Mouse (Mus musculus) large intestine, adult 2 months (tissue): ENCODE measurements around the gene Clec12b. TPM values are rescaled to one million over a fixed set of nuclear protein-coding genes. Genes with fewer than 3 reads are reported as not detected.
"Not testable (repeated sequence)": the region's sequence is repeated elsewhere in the genome, so short reads cannot be mapped to it uniquely, and the experiment has no call there.

ENCODE experiments used
- DNase-seq: peaks from one replicate; pipeline ENCODE4 v3.0.0-alpha.2; 2012; ENCODE audit warnings: low read depth, low spot score
- whole genome bisulfite sequencing: fragments of 180-500 bp; shearing (Covaris S2); methylation state at CpG from one replicate; pipeline ENCODE4 v1.1.7; 2018; 5-methylcytosine and 5-hydroxymethylcytosine counted together
- polyA plus RNA-seq: library from polyadenylated mRNA; depleted of rRNA; stranded (reverse); fragments of >200 nt; gene quantifications from 2 replicates; pipeline ENCODE4 v1.2.3, GENCODE M21; 2012

Gene Clec12b
- polyA plus RNA-seq, 1 experiment = not detected

DNA sequence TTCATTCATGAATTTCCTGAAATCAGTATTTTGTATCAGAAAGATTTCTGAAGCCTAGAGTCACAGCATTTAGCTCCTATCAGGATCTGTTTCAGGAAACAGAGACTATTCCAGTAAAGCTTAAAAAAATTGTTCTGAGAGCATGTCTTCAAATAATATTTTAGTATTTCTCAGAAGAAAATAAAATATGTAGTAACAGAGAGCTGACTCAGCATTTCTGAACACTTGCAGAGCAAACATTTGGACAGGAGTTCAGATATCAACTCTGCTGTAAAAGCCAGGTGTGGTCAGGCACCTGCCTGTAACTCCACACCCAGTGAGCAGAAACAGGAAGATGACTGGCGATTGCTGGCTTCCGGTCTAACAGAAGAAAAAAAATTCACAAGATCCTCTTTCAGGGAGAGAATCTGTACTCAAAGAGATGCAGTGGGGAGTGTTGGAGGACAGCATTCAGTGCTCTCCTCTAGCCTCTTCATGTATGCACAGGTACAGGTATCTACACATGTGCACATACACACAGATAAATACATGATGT is 10.7 kb downstream of the Clec12b start:
- WGBS = 30% methylated on average over 2 of the region's 2 CpGs
- DNase-seq = peak; percentile 53

DNA sequence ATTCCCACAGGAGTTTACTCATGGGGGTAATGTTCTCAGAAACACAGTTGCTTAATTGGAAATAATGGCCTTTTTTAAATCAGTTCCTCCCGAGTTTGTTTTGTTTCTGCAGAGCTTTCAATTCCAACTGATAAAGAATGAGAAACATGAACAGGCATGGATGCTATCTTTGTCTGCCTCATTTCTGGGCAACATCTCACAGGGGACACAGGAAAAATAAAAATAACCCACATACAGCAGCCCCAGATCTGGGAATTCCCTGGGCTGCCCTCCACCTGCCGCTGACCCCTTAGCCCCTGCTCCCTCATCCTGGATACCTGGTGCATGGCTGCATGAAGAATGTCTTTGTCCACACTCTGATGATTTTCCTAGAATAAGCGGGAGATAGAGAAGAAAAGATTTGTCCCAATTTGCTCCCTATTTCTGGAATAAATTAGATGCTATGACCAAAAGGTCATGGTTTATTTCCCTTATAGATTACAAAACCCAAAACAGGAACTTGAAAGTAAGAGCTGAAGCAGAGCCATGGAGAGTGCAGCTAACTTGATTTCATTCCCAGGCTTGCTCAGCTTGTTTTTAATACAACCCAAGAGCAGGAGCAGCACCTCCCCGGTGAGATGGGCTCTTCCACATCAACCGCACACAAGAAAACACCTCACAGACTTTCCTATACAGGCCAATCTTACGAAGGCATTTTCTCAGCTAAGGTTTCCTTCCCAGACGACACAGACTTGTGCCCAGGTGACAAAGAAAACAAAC is 16.1 kb downstream of the Clec12b start:
- DNase-seq = no peak
- 67% methylated on average over 7 of the region's 7 CpGs for WGBS

DNA sequence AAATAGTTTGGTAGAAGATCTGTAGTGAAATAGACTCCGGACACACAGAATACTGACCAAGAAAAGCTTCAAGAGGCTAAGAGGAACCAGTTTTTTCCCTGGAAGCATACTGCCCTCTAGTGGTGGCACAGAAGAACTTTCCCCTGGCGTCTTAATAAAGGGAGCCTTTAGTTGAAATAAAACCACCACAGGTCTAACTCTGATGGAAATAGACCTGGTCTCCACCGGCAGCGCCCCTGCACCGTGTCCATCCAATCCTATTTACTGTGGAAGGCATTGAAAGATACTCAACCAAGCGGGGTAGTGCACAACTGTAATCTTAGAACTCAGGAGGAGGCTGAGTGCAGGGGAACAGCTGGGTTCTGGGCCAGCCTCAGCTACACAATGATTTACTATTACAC is 19.7 kb downstream of the Clec12b start:
- 8% methylated on average over 6 of the region's 6 CpGs for WGBS
- DNase-seq = peak; percentile 22

- 45% methylated on average over 1 of the region's 1 CpGs for WGBS
- no peak for DNase-seq
These were observed 21.7 kb downstream of the Clec12b start for GRCm38 (mm10) chr6:129363942-129364341.

DNA sequence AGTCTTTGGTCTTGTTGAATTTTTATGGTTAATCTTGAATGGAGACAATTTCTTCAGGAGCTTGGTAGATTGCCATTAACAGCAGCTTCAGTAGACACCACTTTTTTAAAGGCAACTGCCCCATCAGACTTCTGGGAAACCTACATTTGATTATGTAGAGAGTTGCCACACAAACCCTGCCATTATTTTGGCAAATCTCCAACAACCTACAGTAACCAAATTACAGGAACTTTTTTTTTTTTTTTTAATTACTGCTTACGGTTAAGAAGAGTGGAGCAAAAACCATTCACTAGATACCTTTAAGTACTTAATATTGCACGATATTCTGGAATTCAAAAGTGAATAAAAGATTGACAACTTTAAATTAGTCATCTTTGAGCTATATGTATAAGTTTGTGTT is 26.2 kb downstream of the Clec12b start:
- 90% methylated on average over 2 of the region's 2 CpGs for WGBS
- no peak for DNase-seq

DNA sequence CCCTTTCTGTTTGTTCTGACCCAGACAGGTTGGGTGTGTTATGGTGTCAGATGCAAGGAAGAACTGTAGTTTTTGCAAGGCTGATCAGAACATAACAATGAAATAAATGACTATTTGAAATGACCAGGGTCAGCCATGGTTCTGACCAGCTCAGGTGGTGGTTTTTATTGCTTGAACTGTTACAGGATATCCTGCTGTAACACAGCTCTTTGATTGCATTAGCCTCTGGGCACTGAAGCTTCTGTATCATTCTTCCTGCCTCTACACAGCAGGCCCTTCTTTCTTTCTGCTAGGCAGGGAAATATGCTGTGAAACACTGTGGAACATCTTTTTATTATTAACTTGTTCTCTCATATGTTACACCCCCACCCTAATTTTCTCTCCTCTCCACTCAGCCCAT is 29.2 kb downstream of the Clec12b start:
- DNase-seq = no peak

DNA sequence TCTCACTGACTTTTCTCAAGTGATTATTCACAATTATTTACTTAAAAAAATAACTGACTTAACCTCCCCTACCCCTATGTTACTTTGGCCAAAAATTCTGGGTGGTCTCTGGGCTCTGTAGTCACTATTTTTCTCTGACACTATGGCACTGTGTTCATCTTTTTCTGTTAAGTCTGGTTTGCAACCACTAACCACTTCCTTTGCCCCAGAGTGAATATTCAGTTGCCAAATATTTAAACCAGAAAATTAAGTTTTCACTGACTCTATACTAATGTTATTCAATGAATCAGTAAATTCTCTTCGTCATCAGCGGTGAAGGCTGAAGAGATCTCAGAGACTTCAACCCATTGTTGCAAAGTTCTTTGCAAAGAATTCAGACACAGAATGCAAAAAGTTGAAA is 29.9 kb downstream of the Clec12b start:
- WGBS = 95% methylated on average over 2 of the region's 2 CpGs
- no peak for DNase-seq

- WGBS = 91% methylated on average over 3 of the region's 3 CpGs
- no peak for DNase-seq
These were observed 34.6 kb downstream of the Clec12b start for GRCm38 (mm10) chr6:129351091-129351490.

DNA sequence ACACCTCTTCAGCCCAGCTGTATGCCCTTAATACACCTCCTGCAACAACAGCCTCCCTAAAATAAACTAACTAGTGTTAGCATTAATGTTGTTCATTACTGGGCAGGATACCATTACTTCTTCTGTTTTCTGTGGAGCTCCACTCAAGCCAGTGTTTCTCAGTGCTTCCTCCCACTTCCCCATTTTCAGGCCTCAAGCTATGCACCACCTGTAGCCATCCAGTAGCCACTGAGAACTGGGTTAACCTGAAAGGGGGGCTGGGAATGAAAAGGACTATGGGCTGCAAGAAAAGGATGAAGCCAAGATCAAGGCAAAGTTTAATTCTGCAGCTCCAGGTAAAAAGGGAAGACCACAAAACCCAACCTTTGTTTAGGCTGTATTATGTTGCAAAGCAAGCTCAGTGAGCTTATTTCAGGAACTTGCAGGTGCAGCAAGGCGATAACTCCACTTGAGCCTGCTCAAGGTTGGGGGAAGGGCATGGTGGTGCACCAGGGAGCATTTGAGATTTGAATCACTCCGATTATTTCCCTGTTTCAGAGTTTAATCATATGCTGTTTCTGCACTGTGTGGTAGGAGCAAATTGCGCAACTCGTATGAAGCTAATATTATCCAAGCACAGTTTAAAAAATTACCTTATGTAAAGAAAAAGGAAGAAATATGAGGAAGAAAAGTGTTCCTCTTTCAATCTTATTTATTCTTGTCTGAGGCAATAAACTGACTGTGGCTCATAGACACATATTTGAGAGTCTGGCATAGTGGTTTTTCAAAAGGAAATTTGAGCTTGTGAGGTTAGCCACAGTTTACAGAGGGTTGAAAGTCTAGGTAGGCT is 35.9 kb downstream of the Clec12b start:
- WGBS = 34% methylated on average over 4 of the region's 4 CpGs
- DNase-seq = no peak

GRCm38 (mm10) chr6:129344408-129344807 is 41.3 kb downstream of the Clec12b start:
- 62% methylated on average over 3 of the region's 3 CpGs for WGBS
- DNase-seq = no peak

DNA sequence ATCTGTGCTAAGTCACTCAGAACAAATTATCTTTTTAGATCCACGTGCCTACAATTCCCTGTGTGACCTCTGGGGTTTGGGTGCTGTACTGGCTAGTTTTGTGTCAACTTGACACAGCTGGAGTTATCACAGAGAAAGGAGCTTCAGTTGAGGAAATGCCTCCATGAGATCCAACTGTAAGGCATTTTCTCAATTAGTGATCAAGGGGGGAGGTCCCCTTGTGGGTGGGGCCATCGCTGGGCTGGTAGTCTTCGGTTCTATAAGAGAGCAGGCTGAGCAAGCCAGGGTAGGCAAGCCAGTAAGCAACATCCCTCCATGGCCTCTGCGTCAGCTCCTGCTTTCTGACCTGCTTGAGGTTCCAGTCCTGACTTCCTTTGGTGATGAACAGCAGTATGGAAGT is 43.3 kb downstream of the Clec12b start, which contains the start of gene Clec12a:
Clec12a (plus strand) TSS at position 301 of the 400 bp plus-strand sequence.
- not testable (repeated sequence) for DNase-seq
- WGBS = 77% methylated on average over 4 of the region's 4 CpGs

DNA sequence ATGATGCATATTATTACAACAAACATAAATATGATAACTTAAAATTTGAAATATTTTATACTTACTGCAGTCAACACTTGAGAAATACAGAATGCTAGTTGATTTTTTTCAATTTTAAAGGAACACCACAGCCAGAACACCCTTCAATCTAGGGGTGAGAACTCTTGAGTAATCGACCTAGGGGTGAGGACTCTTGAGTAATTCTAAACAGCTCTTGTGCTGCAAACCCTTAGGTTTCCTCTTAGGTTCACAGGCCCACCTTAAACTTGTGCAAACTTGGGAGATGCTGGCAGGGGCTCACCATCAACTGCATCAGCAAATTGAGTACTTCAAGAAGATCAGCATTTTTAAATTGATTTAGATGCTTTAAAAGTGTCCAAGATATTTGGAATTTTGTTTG is 47.9 kb downstream of the Clec12b start:
- 57% methylated on average over 1 of the region's 1 CpGs for WGBS
- DNase-seq = no peak

DNA sequence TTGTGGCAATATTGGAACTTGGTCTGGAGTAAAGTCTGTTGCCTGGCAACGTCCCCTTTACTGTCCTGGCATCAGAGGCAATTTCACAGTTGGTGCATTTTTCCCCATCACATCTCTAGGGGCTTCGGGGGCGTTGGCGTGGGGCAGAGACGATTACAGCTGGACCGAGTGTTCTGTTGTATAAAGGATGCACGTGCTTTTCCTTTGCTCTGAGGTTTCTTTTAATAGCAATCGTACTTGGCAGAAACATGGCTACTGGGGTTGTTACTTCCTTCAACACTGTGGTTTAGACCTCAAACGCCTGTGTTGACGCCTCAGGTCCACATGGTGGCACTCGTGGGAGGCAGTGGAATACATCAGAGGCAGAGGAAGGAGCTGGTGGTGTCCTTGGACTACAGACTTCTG is 52.0 kb downstream of the Clec12b start:
- peak; percentile 50 for DNase-seq
- WGBS = 19% methylated on average over 11 of the region's 11 CpGs

DNA sequence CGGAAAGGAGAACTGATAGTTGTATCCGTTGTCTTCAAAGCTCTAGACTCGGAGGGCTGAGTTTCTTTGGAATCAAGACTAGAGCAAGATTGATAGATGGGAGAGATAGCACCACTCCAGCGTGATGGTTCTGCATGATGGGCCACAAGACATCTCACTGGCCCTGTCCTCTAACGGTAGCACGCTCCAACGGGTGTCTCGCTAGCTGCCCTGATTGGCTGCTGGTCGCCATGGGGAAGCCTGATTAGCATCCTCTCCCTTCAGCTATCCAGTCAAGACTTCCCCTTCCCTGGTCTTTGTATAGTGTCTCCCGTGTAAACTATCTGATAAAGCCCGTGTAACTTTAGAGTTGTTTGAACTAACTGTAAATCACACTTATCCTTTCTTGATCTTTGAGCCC is 54.1 kb downstream of the Clec12b start, which contains the start of gene 4922502D21Rik:
4922502D21Rik (minus strand) TSS at position 187 of the 400 bp plus-strand sequence.
- 48% methylated on average over 11 of the region's 11 CpGs for WGBS
- DNase-seq = no peak

- DNase-seq = no peak
- WGBS = 22% methylated on average over 13 of the region's 13 CpGs
These were observed 59.0 kb downstream of the Clec12b start for GRCm38 (mm10) chr6:129326568-129327150.

GRCm38 (mm10) chr6:129326016-129326415 is 59.7 kb downstream of the Clec12b start:
- WGBS = 74% methylated on average over 1 of the region's 1 CpGs
- no peak for DNase-seq
